Mouse (Mus musculus) erythroid progenitor cell, adult 5-6 weeks (primary cell): ENCODE results near the gene Mcts1. TPM values are rescaled to one million over a fixed set of nuclear protein-coding genes. Genes with fewer than 3 reads are reported as not detected.

Experiments used
- ATAC-seq: replicated peaks from 2 replicates; pipeline ENCODE4 v1.8.0; 2016; ENCODE audit warnings: moderate number of reproducible peaks, mild to moderate bottlenecking, moderate TSS enrichment, inconsistent platforms; ENCODE audit not compliant: poor library complexity, low FRiP score, severe bottlenecking
- total RNA-seq, 2 experiments: library from RNA; stranded (forward) in 1 of 2; stranded (reverse) in 1 of 2; fragments of 150-400 nt in 1 of 2; fragments of 186-747, 209-891 nt in 1 of 2; gene quantifications; 2 replicates each; pipeline versions ENCODE4 v1.2.3 to v1.2.4; 2015 to 2017; ENCODE audit warnings: low replicate concordance in 2 of 2

Gene Mcts1
- total RNA-seq, 2 experiments from 2014 or later, result 0.91 to 17.2 TPM

DNA sequence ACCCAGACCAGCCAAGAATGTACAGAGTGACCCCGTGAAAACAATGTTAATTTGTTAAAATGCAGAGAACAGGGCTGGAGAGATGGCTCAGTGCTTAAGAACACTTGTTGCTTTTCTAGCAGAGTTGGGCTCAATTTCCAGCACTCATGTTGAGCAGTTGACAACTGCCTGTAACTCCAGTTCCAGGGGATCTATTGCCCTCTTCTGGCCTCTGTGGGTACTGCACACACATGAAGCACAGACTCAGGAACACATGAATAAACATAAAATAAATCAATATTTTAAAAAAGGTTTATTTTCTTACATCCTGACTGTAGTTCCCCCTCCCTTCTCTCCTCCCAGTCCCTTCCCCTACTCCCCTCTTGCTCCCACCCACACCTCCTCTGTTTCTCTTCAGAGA is 52.8 kb downstream of the Mcts1 start:
- no peak for ATAC-seq

DNA sequence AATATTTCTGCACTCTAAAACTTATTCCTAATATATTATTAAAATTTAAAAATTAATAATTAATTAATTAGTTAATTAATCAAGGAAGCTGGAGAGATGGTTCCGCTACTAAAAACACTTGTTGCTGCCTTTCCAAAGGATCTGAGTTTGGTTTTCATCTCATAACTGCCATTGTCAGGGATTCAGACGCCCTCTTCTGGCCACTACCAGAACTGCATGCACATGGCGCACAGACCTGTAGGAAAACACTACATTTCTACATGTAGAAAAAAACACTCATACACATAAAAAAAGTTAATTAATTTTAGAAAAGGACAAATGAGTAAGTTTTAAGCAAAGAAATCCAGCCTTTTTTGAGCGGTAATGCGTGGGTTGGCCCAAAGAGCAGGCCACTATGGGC is 54.3 kb downstream of the Mcts1 start:
- no peak for ATAC-seq

DNA sequence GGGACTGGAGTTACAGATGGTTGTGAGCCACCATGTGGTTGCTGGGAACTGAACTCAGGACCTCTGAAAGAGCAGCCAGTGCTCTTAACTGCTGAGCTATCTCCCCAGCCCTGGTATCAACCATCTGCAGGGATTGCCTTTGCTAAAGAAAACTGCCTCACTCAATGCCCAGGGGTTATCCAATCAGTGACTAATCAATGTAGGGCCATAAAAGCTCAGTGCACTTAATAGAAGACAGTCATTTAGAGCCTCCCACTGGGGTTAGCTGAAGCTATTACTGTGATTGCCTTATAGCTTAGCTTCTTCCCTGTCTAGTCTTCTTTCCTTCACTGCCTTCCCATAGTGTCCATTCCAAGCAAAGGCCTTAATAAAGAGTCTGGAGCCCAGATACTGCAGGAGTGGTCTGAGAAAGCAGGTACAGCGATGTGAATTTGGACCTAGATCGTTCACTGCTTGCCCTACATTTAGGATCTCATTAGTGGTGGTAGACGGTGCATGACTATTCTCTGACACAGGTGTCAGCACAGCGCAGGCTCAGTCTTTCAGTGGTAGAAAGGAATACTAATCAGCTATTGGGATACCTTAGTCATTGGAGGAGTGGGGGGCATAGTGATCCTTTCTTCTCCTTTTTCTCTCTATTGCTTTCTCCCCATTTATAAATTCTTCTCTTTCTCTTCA is 56.0 kb downstream of the Mcts1 start:
- ATAC-seq, result no peak

Other genes with a start within 250 kb of the Mcts1 start
- 79.6 and 86.1 TPM in 2 replicates for gene Lamp2, start 144.1 kb upstream of the Mcts1 start, total RNA-seq (2015; ENCODE audit: low replicate concordance)
- gene Lamp2, start 144.1 kb upstream of the Mcts1 start, total RNA-seq (2017; ENCODE audit: low replicate concordance), result 42.2 and 54.8 TPM in 2 replicates
- 14.8 and 16.8 TPM in 2 replicates for gene Cul4b, start 24.4 kb upstream of the Mcts1 start, total RNA-seq (2015; ENCODE audit: low replicate concordance)
- gene Cul4b, start 24.4 kb upstream of the Mcts1 start, total RNA-seq (2017; ENCODE audit: low replicate concordance), result 9.3 and 14.2 TPM in 2 replicates
- gene C1galt1c1, start 34.5 kb downstream of the Mcts1 start, total RNA-seq (2015; ENCODE audit: low replicate concordance), result 24.7 and 32.4 TPM in 2 replicates
- 13.0 and 18.3 TPM in 2 replicates for gene C1galt1c1, start 34.5 kb downstream of the Mcts1 start, total RNA-seq (2017; ENCODE audit: low replicate concordance)
- gene 6030498E09Rik, start 172.1 kb downstream of the Mcts1 start, total RNA-seq (2015; ENCODE audit: low replicate concordance), result not detected in 2 replicates
- not detected in 2 replicates for gene 6030498E09Rik, start 172.1 kb downstream of the Mcts1 start, total RNA-seq (2017; ENCODE audit: low replicate concordance)